Mouse (Mus musculus) heart, adult 2 months (tissue): Measurements from ENCODE around the gene Sh3bgrl.

Source experiments
- CTCF ChIP-seq: fragments of 200-600 bp; IDR thresholded peaks from 2 replicates; pipeline ENCODE4 v1.8.1; 2022; ENCODE audit warnings: antibody characterized with exemption, mild to moderate bottlenecking, moderate library complexity
- POLR2A ChIP-seq: fragments of 200-500 bp; IDR thresholded peaks from 2 replicates; pipeline ENCODE4 v1.6.1; 2011; ENCODE audit warnings: mild to moderate bottlenecking, low read depth, low read length, control low read depth; ENCODE audit not compliant: insufficient read depth

GRCm38 (mm10) chrX:109137295-109137694 lies 42.1 kb downstream of the Sh3bgrl start:
- no peak for TF ChIP-seq POLR2A
- TF ChIP-seq CTCF = no peak
